Mouse (Mus musculus) layer of hippocampus, adult 18-20 months (tissue): ENCODE measurements around the gene Mdp1. TPM values are rescaled to one million over a fixed set of nuclear protein-coding genes. Genes with fewer than 3 reads are reported as not detected.

Experiments used
- DNase-seq, 2 experiments: peaks; one replicate each; pipeline ENCODE4 v3.0.0; 2022; ENCODE audit warnings: low spot score in 2 of 2
- long read RNA-seq: library from polyadenylated mRNA; stranded (forward); transcript quantifications from one replicate; pipeline ENCODE4 v2.0.0, GENCODE M21; 2021
- total RNA-seq, 2 experiments: library from RNA; stranded (reverse); gene quantifications; 2 replicates each; pipeline ENCODE4 v1.2.3; 2021

Gene Mdp1
- total RNA-seq = 10 to 100 TPM; 45.5 to 52.3 TPM
- long read RNA-seq, transcript Mdp1-202 (5 exons, 1,730 nt) = minor isoform, 28 of 78 reads
- long read RNA-seq, transcript Mdp1-201 (6 exons, 1,733 nt) = major isoform, 46 of 78 reads
- long read RNA-seq, partial matches to known transcripts = 3 of 78 reads
- long read RNA-seq, other reads (novel, unspliced or antisense) = 1 of 78 reads

DNA sequence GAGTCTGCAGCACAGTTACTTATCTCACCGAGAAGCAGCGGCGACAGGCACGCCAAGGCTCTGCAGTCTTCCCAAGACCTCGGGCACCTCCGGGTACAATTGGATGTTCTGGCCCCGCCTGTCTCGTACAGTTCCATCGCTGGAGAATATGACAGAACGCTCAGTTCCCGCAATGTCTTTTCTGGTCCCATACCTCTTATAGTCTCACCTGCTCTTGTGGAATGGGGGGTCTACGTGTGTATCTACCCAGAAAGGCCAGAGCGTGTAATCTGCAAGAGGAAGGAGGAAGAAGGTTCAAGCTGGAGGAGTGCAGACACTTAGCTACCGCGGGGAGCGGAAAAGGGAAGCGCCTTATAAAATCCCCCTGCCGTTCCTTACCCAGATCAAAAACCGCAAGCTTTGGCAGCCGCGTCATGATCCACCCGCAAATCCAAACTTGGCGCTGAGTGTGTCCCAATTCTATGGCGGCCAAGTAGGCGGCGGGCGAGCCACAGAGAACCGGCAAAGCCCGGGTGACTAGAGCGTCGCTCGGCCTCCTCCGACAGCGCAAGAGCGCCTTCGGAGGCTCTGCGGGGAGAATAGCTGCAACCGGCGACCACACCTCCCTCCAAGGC is at the start of gene Mdp1:
Mdp1 (minus strand) TSS at position 549 of the 614 bp plus-strand sequence.
- DNase-seq = peak; percentile 77 to 86

DNA sequence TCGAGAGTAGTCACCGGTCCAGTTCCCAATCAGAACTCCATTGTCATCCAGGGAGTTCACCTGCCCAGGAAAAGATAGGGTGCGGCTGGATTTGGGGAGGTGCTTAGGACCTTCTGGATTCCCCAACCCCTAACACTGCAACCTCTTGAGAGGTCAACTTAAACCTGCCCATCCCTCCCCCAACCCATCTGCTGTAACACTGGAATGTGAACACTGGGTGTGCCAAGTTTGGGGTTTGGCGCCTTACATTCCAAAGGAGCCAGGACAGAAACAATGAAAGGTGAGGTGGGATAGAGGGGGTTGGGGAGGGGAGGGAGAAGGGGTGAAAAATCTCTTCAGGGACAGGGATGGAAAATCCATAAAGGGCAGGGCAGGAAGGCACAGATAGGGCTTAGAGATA is 49.2 kb upstream of the Mdp1 start:
- no peak for DNase-seq

DNA sequence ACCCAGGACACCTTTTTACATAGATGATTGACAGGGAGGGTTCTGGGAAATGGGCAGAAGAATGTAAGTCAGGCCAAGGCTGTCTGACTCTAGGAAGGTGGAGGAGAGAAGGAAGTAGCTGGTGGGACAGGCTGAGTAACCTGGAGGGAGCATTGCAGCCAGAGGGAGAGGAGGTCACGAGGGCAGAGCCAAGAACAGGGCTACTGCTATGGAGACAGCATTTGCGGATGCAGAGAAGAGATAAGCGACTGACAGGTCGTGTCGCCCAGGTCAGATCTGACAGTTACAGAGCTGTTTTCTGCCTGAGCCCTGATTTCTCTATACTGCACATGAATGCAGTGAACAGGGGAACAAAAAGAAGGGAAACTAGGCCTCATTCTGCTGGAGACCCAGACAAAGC is 47.1 kb upstream of the Mdp1 start:
- no peak for DNase-seq

DNA sequence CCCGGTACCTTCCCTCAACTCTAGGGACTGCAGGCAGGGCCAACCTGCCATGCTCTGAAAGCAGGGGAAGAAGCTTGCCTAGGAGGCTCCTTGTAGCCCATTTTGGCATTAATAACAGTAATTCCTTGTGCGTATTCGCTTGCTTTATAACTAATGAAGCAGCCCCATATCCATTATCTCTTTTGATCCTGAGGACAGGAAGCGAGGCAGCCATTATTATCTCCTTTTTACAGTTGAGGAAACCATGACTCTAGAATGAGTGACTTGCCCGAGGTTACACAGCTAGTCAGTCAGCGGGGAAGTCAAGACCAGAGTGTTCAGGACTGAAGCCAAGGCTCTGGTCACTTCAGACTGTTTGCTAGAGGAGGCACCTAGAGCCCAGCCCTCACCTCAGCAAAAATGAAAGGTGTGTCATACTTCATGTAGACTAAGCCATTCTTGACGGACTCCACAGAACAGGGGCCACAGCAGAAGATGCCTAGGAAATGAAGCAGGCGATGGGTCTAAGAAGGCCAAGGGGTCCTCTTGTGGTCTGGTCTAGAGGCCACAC is 45.8 kb upstream of the Mdp1 start:
- DNase-seq = no peak

DNA sequence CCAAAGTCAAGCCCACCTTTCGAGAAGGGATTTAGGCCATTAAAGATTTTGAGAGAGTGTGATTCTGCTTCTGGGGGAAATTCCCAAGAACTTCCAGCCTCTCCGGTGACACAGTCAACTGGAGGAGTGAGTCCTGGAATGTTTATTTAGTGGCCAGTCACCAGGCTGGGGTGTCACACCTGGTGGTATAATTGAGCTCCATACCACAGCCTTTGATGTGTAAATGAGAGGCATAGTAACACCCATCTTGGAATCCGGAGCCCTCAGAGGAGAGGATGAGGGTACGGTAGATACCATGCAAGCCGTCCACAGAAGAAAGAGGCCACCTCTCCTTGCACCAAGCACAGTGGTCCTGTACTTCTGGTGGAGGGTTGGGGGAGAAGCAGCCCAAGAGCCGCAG is 42.5 kb upstream of the Mdp1 start:
- DNase-seq = no peak

DNA sequence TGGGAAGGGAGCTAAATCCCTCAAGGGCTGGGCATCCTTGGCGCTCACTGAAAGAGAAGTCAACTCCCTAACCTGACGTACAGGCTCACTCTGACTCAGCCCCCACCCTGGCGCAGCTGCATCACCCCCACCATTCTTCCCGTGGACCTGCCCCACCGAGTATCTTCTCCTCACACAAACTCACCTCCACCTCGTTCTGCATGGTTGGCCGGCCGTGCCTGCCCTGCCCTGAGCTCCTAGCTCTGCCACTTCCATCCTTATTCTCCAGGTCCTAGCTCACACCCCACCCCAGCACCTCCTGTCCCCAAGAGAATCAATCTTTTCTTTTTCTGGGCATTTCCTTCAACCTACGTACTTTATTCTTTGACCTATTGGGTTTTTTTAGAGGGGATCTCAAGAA is 40.8 kb upstream of the Mdp1 start:
- no peak for DNase-seq

DNA sequence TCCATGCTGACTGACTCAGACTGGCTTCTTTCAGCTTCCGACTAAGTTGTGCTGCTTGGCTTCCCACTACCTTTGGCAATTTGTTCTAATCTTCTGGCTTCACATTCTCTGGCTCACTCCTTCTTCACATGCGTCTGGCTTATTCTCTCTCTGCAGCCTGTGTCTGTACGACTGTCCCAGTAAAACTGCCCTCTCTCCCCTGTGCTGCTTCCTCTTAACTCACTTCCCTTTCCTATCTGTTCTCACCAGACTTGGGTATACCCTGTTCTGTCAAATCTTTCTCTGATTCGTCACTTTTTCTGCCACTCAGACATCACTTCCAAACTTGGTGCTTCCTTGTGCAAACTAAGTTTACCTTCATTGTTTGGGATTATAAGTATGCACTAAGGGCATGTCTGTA is 36.9 kb upstream of the Mdp1 start:
- DNase-seq = no peak

DNA sequence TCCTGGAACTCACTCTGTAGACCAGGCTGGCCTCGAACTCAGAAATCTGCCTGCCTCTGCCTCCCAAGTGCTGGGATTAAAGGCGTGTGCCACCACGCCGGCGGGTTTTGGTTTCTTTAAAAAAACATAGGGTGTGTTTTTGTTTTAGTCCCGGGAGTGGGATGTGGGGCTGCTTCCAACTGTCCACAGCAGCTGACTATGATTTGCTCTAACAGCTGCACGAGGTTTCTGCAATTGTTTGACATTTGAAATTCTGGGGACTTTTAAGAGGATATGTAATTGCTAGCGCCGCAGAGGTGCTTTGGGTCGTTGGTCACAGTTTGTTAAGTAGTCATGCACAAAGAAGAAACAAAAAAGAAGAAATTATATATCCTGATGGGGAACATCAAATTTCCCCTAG is 29.1 kb upstream of the Mdp1 start:
- DNase-seq = no peak

DNA sequence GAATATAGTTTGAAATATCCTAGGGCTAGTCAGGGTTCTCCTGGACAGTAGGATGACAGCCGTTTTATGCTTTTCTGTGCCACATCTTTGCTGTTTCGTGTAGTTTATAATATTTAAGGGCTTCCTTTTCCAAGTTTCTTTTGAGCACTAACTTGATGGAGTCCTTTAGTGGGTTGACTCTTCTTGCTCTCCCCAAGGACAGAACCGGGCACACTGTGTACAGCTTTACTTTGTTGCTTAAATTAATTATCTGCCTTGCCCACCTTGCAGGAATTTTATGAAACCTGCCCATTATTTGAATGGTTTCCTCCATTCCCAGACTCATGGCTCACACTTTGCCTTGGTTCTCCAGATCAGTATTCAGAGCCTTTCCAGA is 21.8 kb upstream of the Mdp1 start:
- no peak for DNase-seq

DNA sequence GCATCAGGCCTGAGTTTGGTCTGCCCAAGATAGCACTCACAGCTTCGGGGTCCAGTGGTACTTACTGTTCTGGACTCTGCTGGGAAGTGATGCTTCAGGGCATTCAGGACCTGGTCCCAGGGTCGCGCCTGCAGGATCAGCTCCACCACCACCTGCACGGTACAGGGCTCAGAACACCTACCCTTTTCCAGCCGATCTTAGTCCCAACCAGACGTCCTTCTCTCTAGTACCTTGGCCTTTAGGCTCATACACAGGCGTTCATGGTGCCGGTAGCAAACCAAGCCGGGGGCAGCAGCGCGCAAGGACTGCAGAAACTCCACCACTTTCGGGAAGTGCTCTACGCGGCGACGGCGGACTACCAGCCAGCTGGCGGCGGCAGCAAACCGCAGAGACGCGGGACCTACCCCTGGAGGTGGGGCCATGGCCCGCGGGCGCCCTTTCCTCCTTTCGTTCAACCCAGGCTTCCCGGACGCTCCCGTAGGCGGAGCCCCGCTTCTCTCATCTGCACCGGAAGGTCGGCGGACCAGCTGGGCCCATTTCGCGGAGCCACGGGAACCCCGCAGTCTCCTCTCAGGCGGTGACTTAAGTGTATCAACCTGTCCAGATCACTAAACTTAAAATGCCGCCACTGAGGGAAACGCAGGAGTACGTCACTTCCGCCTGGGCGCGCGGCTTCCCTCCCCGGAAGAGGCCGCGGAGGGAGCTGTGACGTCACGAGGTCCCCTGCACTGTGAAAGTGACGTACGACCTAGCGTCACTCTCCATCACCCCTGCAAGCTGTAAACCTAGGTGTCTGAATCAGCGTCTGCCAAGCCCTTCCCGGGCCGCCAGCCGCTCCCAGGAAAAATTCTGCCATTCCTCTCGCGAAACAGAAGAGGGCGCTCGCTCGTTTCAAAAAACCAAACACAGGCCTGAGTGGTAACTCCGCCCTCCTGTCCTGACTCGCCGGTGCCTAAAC is 21.1 kb upstream of the Mdp1 start, which contains the start of gene Tinf2:
Tinf2 (minus strand) TSS at position 661 of the 958 bp plus-strand sequence.
- DNase-seq = peak; percentile 96 to 97

DNA sequence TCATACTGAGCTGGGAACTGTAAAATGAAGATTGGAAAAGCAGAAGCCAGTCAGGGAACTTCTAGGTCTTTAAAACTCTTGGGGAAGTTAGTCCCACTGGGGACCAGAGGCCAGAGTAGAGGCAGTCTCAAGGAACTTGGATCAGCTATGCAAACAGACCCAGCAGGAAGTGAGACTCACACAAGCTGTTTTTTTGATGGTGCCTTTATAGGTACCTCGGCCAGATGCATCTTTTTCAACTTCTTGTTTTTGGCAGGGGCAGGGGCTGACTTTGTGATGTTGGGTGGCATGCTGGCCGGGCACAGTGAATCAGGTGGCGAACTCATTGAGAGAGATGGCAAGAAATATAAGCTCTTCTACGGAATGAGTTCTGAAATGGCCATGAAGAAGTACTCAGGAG is 17.3 kb upstream of the Mdp1 start:
- DNase-seq = no peak

DNA sequence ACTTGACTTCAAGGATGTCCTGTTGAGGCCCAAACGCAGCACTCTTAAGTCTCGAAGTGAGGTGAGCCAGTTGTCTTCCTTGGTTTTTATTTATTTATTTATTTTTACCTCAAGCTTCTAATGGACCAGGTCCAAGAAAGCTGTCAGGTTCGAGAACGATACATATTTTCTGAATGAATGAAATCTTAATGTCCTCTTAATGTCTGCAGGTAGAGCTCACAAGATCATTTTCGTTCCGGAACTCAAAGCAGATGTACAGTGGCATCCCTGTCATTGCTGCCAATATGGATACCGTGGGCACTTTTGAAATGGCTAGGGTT is 12.4 kb upstream of the Mdp1 start:
- no peak for DNase-seq

DNA sequence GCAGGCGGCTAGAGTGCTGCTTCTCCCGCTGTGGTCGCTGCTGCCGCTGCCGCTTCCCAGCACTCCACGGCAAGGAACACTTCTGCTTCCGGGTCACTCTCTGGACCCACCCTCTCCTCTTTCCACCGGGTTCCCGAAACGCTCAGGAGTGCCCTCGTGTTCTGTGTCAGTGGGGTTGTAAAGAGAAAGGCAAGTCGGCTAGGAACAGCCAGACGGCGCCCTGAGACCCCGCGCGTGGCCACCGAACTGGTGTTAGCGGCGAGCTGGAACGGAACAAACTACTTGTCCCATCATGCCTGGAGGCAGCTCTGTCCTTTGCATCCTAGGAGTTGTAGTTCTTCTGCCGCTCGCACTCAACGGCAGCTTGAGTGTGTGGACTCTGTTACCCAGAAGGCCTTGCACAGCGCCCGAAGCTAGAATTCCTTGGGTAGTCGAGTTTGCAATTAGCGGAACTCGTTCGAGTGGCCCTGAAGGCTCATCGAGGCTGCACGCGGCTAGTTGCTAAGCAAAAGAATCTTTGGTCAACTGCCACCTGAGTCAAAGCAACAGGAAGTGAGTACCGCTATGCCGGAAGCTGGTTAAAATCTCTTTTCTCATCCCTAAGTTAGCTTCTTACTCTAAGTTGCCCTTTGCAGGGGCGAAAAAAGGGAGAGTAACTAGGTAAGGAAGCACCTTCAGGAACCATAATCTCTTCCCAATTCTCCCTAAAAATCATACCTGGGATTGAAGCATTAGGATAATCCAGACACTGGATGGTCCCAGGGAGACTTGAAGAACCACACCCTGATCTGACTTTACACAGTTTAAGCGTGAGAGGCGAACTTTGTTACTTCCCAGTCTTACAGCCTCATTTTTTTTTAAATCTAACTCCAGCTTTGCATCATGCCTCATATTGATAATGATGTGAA is 11.8 kb upstream of the Mdp1 start, which contains the start of the genes Gmpr2 and Nedd8:
Gmpr2 (plus strand) TSS at position 109 of the 908 bp plus-strand sequence.
Nedd8 (minus strand) TSS at position 292 of the 908 bp plus-strand sequence.
- peak; percentile 93 to 97 for DNase-seq

DNA sequence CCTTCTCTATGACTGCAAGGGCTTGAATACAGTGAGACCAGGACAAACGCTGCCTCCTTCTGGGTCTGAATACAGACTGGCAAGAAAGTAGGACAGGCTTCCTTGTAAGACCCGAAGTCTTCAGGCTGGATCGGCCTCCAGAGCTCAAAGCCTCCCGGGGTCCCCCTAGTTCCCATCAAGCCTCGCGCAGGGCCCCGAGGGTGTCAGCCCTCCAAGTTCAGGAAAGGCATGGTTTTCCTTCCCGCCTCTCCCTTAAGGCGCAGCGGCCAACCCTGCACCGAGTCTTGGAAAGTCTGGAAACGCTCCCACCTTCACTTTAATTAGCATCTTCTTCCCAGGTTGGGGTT is 11.2 kb upstream of the Mdp1 start:
- no peak for DNase-seq

DNA sequence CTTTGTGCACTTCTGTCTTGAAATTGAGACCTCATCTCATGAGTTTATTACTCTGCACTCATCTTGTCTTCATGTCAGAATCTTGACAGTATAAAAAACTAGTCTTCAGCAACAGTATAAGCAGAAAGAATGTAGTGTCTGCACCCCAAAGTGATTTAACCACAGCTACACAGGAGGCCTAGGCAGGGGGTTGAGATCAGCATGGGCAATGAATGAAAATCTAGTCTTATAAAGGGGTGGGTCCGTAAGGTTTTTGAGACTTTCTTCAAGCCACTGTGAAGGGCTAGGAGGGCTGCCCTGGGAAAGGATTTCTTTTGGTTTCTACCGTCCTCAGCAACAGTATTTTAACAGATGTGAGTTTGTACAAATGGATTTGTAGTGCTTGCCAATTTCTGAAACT is 328 bp upstream of the Mdp1 start:
- no peak for DNase-seq

DNA sequence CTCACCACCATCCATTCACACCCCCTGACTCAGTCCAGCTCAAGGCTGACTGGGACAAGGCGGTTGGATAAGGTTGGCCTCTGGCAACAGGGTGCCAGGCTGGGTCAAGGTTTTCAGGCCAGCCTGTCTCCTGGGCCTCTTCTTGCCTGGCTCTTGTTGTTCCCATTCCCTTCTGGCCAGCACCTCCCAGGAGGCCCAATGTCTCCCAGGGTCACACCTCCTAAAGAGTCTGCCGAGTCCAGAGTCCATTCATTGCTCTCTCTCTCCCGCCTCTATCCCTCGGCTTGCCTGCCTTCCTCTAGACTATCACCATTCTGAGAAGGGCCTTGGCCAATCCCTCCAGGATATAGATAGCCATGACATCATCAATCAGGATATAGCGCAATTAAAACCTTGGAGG is 2.3 kb downstream of the Mdp1 start:
- no peak for DNase-seq

DNA sequence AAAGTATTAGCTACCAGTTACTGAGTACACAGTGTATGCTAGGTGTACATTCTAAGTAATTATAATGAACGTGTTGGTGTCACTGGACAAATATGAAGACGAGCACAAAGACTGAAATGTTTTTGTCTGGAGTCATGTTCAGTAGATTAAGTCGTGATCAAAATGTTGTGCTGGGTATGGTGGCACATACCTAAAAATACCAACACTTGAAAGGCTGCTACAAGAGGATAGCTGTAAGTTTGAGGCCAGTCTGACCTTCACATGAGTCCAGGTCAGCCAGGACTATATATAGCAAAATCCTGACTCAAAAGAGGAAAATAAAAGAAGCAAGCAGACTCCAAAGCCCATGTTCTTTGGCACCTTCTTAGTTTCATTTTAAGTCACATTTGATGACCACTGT is 3.4 kb downstream of the Mdp1 start:
- DNase-seq = no peak

DNA sequence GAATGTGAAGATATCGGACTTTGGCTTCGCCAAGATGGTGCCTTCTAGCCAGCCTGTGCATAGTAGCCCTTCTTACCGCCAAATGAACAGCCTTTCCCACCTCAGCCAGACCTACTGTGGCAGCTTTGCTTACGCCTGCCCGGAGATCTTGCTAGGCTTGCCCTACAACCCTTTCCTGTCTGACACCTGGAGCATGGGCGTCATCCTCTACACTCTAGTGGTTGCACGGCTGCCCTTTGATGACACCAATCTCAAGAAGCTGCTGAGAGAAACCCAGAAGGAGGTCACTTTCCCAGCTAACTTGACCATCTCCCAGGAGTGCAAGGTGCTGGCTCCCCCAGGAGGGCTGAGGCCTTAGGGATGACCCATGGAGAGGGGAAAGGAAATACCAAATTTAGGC is 8.8 kb downstream of the Mdp1 start:
- DNase-seq = no peak

DNA sequence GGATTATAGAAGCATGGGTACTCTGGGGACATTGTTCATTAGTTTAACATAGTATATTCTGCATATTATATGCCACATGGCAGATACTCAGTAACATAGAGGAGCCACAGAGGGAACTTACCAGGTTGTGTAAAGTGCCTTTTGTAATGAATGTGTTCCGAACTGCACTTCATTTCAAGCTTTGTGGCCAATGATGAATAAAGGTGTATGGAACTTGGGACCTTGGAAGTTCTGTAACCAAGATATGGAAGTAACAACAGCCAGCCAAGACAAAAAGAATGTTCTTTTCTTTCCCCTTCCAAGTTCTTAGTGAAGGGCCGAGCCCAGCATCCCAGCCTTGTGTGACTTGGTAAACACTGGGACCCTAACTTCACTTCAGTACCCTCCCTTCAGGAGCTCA is 10.4 kb downstream of the Mdp1 start, which contains the start of gene Tssk4:
Tssk4 (plus strand) TSS at position 301 of the 400 bp plus-strand sequence.
- DNase-seq = no peak

DNA sequence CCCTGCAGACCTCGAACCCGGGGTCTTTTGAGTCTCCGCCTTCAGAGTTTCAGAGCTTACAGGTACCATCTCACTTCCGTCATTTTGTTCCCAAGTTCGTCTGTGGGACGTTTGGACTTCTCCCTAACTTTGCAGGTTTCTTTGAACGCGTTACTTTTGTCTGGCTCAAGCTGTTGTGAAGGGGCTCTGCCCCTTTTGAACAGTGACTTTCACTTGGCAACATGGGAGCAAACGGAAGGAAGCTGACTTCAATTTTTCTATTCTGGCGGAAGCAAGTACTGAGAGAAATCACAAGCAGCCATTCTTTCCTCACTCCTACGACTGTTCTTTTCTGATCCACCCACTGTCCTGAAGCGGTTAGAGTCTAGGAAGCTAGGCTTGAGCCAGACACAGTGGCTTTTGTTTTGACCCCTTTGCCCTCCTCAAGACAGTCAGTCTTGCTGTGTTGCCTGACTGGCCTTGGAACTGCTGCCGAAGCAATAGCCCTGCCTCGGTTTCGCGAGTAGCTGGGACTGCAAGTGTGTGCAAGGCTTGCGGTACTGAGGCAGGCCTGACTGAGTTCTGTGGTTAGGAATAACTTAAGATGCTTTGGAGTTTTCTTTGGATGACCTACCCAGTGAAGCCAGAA is 15.9 kb downstream of the Mdp1 start:
- no peak for DNase-seq
